Mouse (Mus musculus) midbrain, embryonic 11.5 days (tissue): ENCODE data around the gene Bcl2l11. TPM values are rescaled to one million over a fixed set of nuclear protein-coding genes. Genes with fewer than 3 reads are reported as not detected.

ENCODE experiments used
- ATAC-seq: fragments of 200-750 bp; cut with Nextera tagmentation; 2 replicates; pipeline ENCODE4 v1.8.0; 2017; ENCODE audit warnings: moderate TSS enrichment, moderate library complexity; ENCODE audit not compliant: low FRiP score
- DNase-seq: peaks from one replicate; pipeline ENCODE4 v3.0.0; 2015; ENCODE audit warnings: low spot score; ENCODE audit errors: missing footprints
- H3K27ac ChIP-seq: fragments of 300-500 bp; sonication (generic); 2 replicates; pipeline ENCODE4 v1.5.1; 2014; ENCODE audit warnings: low read depth, low read length
- H3K27me3 ChIP-seq: fragments of 300-500 bp; sonication (generic); 2 replicates; pipeline ENCODE4 v1.6.1; 2014; ENCODE audit warnings: mild to moderate bottlenecking, low read length, moderate library complexity, mixed read lengths; ENCODE audit not compliant: control insufficient read depth, insufficient read depth
- H3K36me3 ChIP-seq: fragments of 300-500 bp; sonication (generic); 2 replicates; pipeline ENCODE4 v1.6.1; 2014; ENCODE audit warnings: mild to moderate bottlenecking, low read length, moderate library complexity, mixed read lengths; ENCODE audit not compliant: control insufficient read depth, insufficient read depth
- H3K4me1 ChIP-seq: fragments of 300-500 bp; sonication (generic); 2 replicates; pipeline ENCODE4 v1.6.1; 2014; ENCODE audit warnings: low read length; ENCODE audit not compliant: control insufficient read depth, insufficient read depth
- H3K4me2 ChIP-seq: fragments of 300-500 bp; sonication (generic); 2 replicates; pipeline ENCODE4 v1.6.1; 2014; ENCODE audit warnings: mild to moderate bottlenecking, moderate library complexity
- H3K4me3 ChIP-seq: fragments of 300-500 bp; sonication (generic); 2 replicates; pipeline ENCODE4 v1.5.1; 2014; ENCODE audit warnings: low read depth, low read length
- H3K9ac ChIP-seq: fragments of 300-500 bp; sonication (generic); 2 replicates; pipeline ENCODE4 v1.6.1; 2014; ENCODE audit warnings: low read length
- H3K9me3 ChIP-seq: fragments of 300-500 bp; sonication (generic); 2 replicates; pipeline ENCODE4 v1.6.1; 2016; ENCODE audit warnings: low read length; ENCODE audit not compliant: control insufficient read depth
- WGBS: fragments of 180-500 bp; shearing (Covaris S2); extraction: QIAGEN DNeasy Blood & Tissue Kit; methylation state at CpG from one replicate; pipeline ENCODE4 v1.1.7; 2014; 5-methylcytosine and 5-hydroxymethylcytosine counted together
- polyA plus RNA-seq: library from polyadenylated mRNA; unstranded; fragments of >200 nt; fragmentation: Nextera tagmentation; extraction: Ambion mirVana; gene quantifications from 2 replicates; pipeline ENCODE4 v1.2.1, GENCODE M21; 2014

Gene Bcl2l11
- polyA plus RNA-seq, 1 experiment from 2014 or later = 15.1 TPM

DNA sequence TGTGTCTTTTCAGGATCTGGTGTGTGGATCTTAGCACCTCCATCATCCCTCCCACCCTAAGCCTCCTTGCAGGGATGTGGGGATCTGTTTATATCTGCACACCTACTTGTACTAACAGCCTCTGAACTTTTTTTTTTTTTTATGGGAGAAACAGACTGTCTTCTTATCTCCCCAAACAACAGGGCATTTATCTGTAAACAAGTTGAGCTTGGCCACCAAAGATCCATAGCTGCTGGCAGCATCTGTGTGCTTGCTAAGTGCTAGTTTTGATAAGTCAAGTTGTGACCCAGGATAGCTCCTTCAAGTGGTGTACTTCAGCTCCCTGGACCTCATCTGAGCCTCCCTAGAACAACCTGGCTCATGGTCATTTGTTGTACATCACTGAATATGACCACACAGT is 18.2 kb downstream of the Bcl2l11 start:
- no peak overlapping the region for H3K4me2 ChIP-seq
- ATAC-seq = no peak
- H3K27me3 ChIP-seq = no peaks in the 10 kb centered on the region
- no peak for DNase-seq
- no peak overlapping the region for H3K4me3 ChIP-seq
- peaks cover 3% of the 10 kb centered on the region for H3K36me3 ChIP-seq
- H3K9me3 ChIP-seq = no peaks in the 10 kb centered on the region
- no peak overlapping the region for H3K9ac ChIP-seq
- H3K27ac ChIP-seq = no peak overlapping the region
- H3K4me1 ChIP-seq = peaks cover 3% of the 10 kb centered on the region; the same call in 1 of the 2 replicates

DNA sequence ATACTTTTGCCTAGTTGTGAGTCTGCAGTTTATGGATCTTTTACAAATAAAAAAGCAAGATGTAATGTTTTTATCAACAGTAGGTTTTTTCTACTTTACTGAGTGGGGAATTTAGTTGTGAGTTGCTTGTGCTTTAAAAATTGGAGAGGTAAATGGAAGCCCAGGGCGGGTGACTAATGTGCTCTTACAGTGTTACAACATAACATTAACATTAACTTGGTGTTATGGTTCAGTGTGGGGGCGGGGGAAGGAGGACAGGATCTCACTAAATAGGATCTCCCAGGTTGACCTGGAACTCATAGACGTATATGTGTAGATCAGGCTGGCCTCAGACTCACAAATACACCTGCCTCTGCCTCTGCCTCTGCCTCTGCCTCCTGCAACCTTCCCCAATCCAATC is 19.6 kb downstream of the Bcl2l11 start:
- no peaks in the 10 kb centered on the region for H3K27me3 ChIP-seq
- no peaks in the 10 kb centered on the region for H3K4me1 ChIP-seq
- H3K4me3 ChIP-seq = no peak overlapping the region
- WGBS = 87% methylated on average over 3 of the region's 3 CpGs
- H3K9me3 ChIP-seq = no peaks in the 10 kb centered on the region
- no peak for ATAC-seq
- H3K9ac ChIP-seq = no peak overlapping the region
- H3K27ac ChIP-seq = no peak overlapping the region
- H3K36me3 ChIP-seq = peaks cover 3% of the 10 kb centered on the region; the same call in 1 of the 2 replicates
- no peak overlapping the region for H3K4me2 ChIP-seq
- no peak for DNase-seq

DNA sequence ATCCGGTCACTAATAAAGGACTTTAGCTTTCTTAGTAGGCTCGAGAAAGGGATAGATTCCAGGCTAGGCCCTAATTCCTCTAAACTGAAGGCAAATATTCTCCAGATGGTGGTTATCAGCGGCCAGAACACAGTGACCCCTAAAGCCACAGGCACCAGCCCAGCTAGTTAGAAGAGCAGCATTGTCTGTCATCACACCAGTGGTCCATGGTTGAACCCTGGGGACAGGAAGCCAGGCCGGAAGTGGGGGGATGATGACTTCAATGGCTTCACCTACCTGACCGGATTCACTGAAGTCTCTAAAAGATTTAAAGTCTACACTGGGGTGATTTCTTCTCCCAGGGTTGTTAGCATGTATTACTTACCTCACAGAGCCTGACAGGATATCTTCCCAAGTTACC is 23.8 kb downstream of the Bcl2l11 start:
- Histone ChIP-seq H3K4me3 (no peak overlapping the region), H3K27me3 (no peaks in the 10 kb centered on the region), H3K9ac (no peak overlapping the region), H3K4me1 (no peaks in the 10 kb centered on the region), H3K27ac (no peak overlapping the region), H3K9me3 (no peaks in the 10 kb centered on the region), H3K36me3 (no peaks in the 10 kb centered on the region; the same call in 1 of the 2 replicates), H3K4me2 (no peak overlapping the region)
- DNase-seq (no peak), ATAC-seq (no peak)
- WGBS = 85% methylated on average over 5 of the region's 5 CpGs

DNA sequence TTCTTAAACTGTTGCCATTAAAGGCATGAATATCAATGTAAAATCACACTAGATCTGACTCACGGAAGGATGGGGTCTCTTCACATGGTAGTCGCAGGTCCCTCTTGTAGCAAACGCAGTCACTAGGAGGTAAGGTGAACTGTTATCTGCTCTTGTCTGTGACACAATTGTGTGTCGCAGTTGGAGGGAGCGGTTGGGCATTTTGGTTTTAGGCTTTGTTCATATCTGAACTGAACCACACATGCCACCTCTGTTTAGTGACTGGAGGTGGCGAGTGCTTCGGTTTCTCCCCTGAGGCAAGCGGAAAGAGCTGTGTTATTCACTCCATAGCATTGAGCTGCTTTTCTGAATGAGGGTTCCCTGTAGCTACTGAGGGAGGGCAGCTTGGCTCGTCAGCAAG is 26.4 kb downstream of the Bcl2l11 start:
- Histone ChIP-seq H3K27me3 (no peaks in the 10 kb centered on the region), H3K4me2 (no peak overlapping the region), H3K4me3 (no peak overlapping the region), H3K9me3 (no peaks in the 10 kb centered on the region), H3K4me1 (0 out of 2 replicates have a peak, but pooled peaks cover 2% of the 10 kb centered on the region), H3K9ac (no peak overlapping the region), H3K27ac (no peak overlapping the region), H3K36me3 (no peaks in the 10 kb centered on the region; the same call in 1 of the 2 replicates)
- WGBS = 91% methylated on average over 9 of the region's 9 CpGs
- no peak for DNase-seq
- no peak for ATAC-seq

GRCm38 (mm10) chr2:128152845-128153550 is 27.2 kb downstream of the Bcl2l11 start:
- H3K27ac ChIP-seq = no peak overlapping the region
- no peak for DNase-seq
- H3K9ac ChIP-seq = no peak overlapping the region
- no peaks in the 10 kb centered on the region; the same call in 1 of the 2 replicates for H3K36me3 ChIP-seq
- H3K4me3 ChIP-seq = no peak overlapping the region
- H3K4me2 ChIP-seq = no peak overlapping the region
- ATAC-seq = no peak
- H3K27me3 ChIP-seq = no peaks in the 10 kb centered on the region
- 0 out of 2 replicates have a peak, but pooled peaks cover 2% of the 10 kb centered on the region for H3K4me1 ChIP-seq
- H3K9me3 ChIP-seq = no peaks in the 10 kb centered on the region
- WGBS = 88% methylated on average over 16 of the region's 16 CpGs

DNA sequence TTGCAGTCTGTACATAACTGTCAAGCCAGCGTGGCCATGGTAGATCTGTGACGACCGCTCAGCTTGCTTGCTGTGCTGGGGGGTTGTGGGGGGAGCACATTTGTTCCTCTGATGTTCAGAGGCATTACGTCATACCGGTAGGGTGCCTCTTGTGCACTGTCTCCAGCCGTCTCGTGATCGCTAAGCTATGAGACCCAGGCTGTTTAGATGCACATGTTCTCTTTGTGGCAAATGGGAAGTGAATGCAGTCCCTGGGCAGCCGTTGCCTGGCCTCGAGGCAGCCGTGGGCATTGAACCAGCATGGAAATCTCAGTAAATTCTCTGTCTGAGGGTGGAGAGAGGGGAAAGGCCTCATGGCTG is 27.7 kb downstream of the Bcl2l11 start:
- ATAC-seq (no peak), DNase-seq (no peak)
- H3K4me1 ChIP-seq = 0 out of 2 replicates have a peak, but pooled peaks cover 2% of the 10 kb centered on the region
- no peaks in the 10 kb centered on the region for H3K27me3 ChIP-seq
- no peaks in the 10 kb centered on the region; the same call in 1 of the 2 replicates for H3K36me3 ChIP-seq
- H3K9ac ChIP-seq = no peak overlapping the region
- 66% methylated on average over 11 of the region's 11 CpGs for WGBS
- no peaks in the 10 kb centered on the region for H3K9me3 ChIP-seq
- H3K27ac ChIP-seq = no peak overlapping the region
- H3K4me3 ChIP-seq = no peak overlapping the region
- H3K4me2 ChIP-seq = no peak overlapping the region

- WGBS = 96% methylated on average over 13 of the region's 13 CpGs
- Histone ChIP-seq H3K4me1 (0 out of 2 replicates have a peak, but pooled peaks cover 2% of the 10 kb centered on the region), H3K27ac (no peak overlapping the region), H3K27me3 (no peaks in the 10 kb centered on the region), H3K9ac (no peak overlapping the region), H3K4me2 (no peak overlapping the region), H3K4me3 (no peak overlapping the region), H3K9me3 (no peaks in the 10 kb centered on the region), H3K36me3 (peaks cover 2% of the 10 kb centered on the region; the same call in 1 of the 2 replicates)
- no peak for ATAC-seq
- DNase-seq = no peak
Observed at GRCm38 (mm10) chr2:128155412-128156066, 29.7 kb downstream of the Bcl2l11 start.

- 80% methylated on average over 5 of the region's 5 CpGs for WGBS
- Histone ChIP-seq H3K4me1 (0 out of 2 replicates have a peak, but pooled peaks cover 2% of the 10 kb centered on the region), H3K4me3 (no peak overlapping the region), H3K27ac (no peak overlapping the region), H3K27me3 (no peaks in the 10 kb centered on the region), H3K9me3 (no peaks in the 10 kb centered on the region), H3K4me2 (no peak overlapping the region), H3K36me3 (peaks cover 2% of the 10 kb centered on the region; the same call in 1 of the 2 replicates), H3K9ac (no peak overlapping the region)
- ATAC-seq (no peak), DNase-seq (no peak)
Observed at GRCm38 (mm10) chr2:128156067-128156462, 30.2 kb downstream of the Bcl2l11 start.
